Mouse (Mus musculus) embryonic facial prominence, embryonic 15.5 days (tissue): ENCODE results near the gene Cybrd1. TPM values are rescaled to one million over a fixed set of nuclear protein-coding genes. Genes with fewer than 3 reads are reported as not detected.

Experiments
- polyA plus RNA-seq: library from polyadenylated mRNA; unstranded; fragments of >200 nt; fragmentation: Nextera tagmentation; extraction: Ambion mirVana; gene quantifications from 2 replicates; pipeline ENCODE4 v1.2.1, GENCODE M21; 2015

Gene Cybrd1
- polyA plus RNA-seq, 1 experiment from 2014 or later, result 6.9 TPM

Other genes starting within 250 kb of the Cybrd1 start
- 28.3 and 34.0 TPM in 2 replicates for gene Dcaf17, start 62.6 kb upstream of the Cybrd1 start, polyA plus RNA-seq
- 12.9 and 15.8 TPM in 2 replicates for gene Mettl8, start 62.3 kb upstream of the Cybrd1 start, polyA plus RNA-seq
- gene Dync1i2, start 93.8 kb downstream of the Cybrd1 start, polyA plus RNA-seq, result 84.5 and 87.6 TPM in 2 replicates
- gene Slc25a12, start 249.8 kb downstream of the Cybrd1 start, polyA plus RNA-seq, result 36.5 and 39.6 TPM in 2 replicates